Mouse (Mus musculus) forebrain, embryonic 13.5 days (tissue): ENCODE data around the gene Cyba. TPM values are rescaled to one million over a fixed set of nuclear protein-coding genes. Genes with fewer than 3 reads are reported as not detected.

Experiments
- ATAC-seq: fragments of 200-750 bp; cut with Nextera tagmentation; 2 replicates; pipeline ENCODE4 v1.8.0; 2017
- H3K27ac ChIP-seq: fragments of 300-500 bp; sonication (generic); 2 replicates; pipeline ENCODE4 v1.5.1; 2015; ENCODE audit warnings: inconsistent platforms, mild to moderate bottlenecking, moderate library complexity
- H3K27me3 ChIP-seq: fragments of 300-500 bp; sonication (generic); 2 replicates; pipeline ENCODE4 v1.6.1; 2015; ENCODE audit warnings: mild to moderate bottlenecking, inconsistent platforms
- H3K36me3 ChIP-seq: fragments of 300-500 bp; sonication (generic); 2 replicates; pipeline ENCODE4 v1.6.1; 2015; ENCODE audit warnings: mild to moderate bottlenecking, inconsistent platforms; ENCODE audit not compliant: poor library complexity, severe bottlenecking
- H3K4me1 ChIP-seq: fragments of 300-500 bp; sonication (generic); 2 replicates; pipeline ENCODE4 v1.6.1; 2015; ENCODE audit warnings: inconsistent platforms
- H3K4me2 ChIP-seq: fragments of 300-500 bp; sonication (generic); 2 replicates; pipeline ENCODE4 v1.6.1; 2015; ENCODE audit warnings: inconsistent platforms, mild to moderate bottlenecking, moderate library complexity
- H3K4me3 ChIP-seq: fragments of 300-500 bp; sonication (generic); 2 replicates; pipeline ENCODE4 v1.5.1; 2015; ENCODE audit warnings: mild to moderate bottlenecking, inconsistent platforms
- H3K9ac ChIP-seq: fragments of 300-500 bp; sonication (generic); 2 replicates; pipeline ENCODE4 v1.6.1; 2015; ENCODE audit warnings: mild to moderate bottlenecking, inconsistent platforms
- H3K9me3 ChIP-seq: fragments of 300-500 bp; sonication (generic); replicated peaks from 2 replicates; pipeline ENCODE4 v1.6.1; 2016; ENCODE audit warnings: inconsistent platforms
- WGBS: fragments of 180-500 bp; shearing (Covaris S2); methylation state at CpG from one replicate; pipeline ENCODE4 v1.1.7; 2015; 5-methylcytosine and 5-hydroxymethylcytosine counted together
- polyA plus RNA-seq: library from polyadenylated mRNA; unstranded; fragments of >200 nt; fragmentation: Nextera tagmentation; extraction: Ambion mirVana; gene quantifications from 2 replicates; pipeline ENCODE4 v1.2.1, GENCODE M21; 2015

Cyba gene
- 28.8 and 33.9 TPM in 2 replicates for polyA plus RNA-seq

DNA sequence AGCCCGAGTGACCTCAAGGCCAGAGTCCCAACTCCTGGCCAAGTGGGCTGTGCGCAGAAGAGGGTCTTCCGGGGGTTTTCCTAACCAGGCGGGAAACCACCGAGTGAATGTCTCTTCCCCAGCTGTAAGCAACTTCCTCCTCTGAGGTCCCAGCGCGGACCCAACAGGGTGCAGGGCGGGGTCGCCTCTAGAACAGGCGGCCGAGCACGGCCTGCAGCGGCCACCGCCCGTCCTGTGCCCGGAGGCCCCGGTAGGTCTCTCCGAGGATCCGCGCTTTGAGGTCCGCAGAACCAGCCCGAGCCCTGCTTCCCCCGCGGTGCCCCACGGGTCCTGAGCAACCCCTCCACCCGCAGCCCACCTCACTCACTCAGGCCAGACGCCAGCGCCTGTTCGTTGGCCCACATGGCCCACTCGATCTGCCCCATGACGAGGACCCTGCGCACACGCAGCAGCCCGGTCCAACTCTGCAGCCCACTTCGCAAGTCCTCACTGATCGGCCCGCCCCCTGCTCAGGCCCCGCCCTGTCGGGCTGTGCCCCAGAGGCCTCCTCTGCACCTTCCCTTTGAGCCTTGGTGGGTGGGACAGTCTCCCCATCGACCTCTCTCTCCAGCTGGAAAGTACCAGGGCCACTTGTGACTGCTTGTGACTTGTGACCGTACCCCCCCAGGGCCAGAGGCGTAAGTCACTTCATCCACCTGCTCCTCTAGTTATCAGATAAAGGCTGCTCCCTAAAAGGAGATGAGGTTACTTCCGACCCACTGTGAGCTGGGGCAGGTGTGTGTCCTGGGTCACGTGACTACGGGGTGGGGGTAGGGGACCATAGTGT lies at the start of gene Cyba:
Gene Cyba (minus strand): TSS at position 488 of the 826 bp plus-strand sequence.
- Histone ChIP-seq H3K9ac (peak within 1 kb of the TSS; percentile 64), H3K36me3 (peaks cover 44% of the 10 kb centered on the region), H3K4me2 (peak within 1 kb of the TSS; percentile 77), H3K4me1 (peaks cover 16% of the 10 kb centered on the region), H3K27me3 (no peaks in the 10 kb centered on the region; the same call in 1 of the 2 replicates), H3K9me3 (peaks cover 5% of the 10 kb centered on the region; the same call in 1 of the 2 replicates), H3K27ac (no peak within 1 kb of the TSS), H3K4me3 (peak within 1 kb of the TSS; percentile 40)
- WGBS, result 5% methylated on average over 45 of the region's 45 CpGs
- ATAC-seq, result peak; percentile 87

DNA sequence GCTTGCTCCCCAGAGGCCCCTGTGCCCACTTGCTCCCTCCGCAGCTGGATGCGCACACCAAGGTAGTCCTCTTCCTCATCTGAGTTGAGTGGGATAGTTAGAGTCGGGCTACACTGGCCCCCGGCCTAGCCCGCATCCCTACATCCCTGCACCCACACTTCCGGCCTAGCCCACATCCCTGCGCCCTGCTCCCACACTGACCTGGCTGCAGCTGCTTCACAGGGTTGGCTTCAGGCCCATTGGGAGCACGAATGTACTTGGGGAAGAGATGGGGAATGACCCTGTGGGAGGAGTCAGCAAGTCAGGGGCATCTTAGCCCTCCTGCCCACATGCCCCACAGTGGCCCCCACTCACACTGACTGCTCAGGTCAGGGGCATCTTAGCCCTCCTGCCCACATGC lies 49.7 kb upstream of the Cyba start:
- no peak overlapping the region for H3K27ac ChIP-seq
- H3K36me3 ChIP-seq, result peaks cover 75% of the 10 kb centered on the region
- 95% methylated on average over 8 of the region's 8 CpGs for WGBS
- H3K4me1 ChIP-seq, result no peaks in the 10 kb centered on the region
- H3K4me2 ChIP-seq, result no peak overlapping the region
- ATAC-seq, result no peak
- no peaks in the 10 kb centered on the region for H3K27me3 ChIP-seq
- H3K9me3 ChIP-seq, result no peaks in the 10 kb centered on the region
- no peak overlapping the region for H3K9ac ChIP-seq
- no peak overlapping the region for H3K4me3 ChIP-seq

DNA sequence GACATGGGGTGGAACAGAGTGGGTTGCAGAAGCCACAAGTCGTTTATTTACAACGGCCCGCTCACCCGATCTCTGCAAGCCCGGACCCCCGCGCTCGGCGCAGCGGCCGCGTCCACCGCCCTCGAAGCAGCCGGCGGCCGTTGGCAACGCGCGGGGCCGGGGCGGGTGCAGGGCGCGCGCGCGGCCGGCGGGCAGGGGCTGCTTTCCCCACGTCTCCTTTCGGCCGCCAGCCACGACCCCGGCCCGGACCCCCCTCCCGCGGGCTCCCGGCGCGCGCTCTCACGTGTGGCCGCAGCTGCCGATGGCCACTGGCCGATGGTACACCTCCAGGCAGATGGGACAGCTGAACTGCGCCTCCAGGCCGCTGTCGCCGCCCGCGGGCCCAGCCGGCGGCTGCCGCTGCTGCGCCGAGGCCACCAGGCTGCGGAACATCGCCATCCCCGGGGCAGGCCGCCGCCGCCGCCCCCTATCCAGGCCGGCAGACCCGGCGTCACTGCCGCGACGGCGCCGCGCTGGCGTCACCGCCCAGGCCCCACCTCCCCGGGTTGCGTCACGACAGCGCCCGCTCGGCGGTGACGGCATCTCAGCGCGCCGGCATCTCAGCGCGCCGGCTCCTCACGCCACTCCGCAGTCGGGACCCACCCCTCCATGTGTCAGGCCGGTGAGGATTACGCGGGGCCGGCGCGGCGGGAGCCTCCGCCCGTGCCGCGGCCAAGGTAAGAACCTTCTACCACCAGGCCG lies 43.0 kb upstream of the Cyba start, which contains the start of the genes Rnf166 and Ctu2:
Gene Rnf166 (minus strand): TSS at position 485 of the 741 bp plus-strand sequence.
Gene Ctu2 (plus strand): TSS at position 564 of the 741 bp plus-strand sequence.
- Histone ChIP-seq H3K4me1 (peaks cover 24% of the 10 kb centered on the region), H3K9ac (peak within 1 kb of the TSS; percentile 94), H3K36me3 (peaks cover 52% of the 10 kb centered on the region), H3K27me3 (no peaks in the 10 kb centered on the region), H3K27ac (peak within 1 kb of the TSS; percentile 70), H3K4me2 (peak within 1 kb of the TSS; percentile 98), H3K4me3 (peak within 1 kb of the TSS; percentile 99), H3K9me3 (no peaks in the 10 kb centered on the region)
- peak; percentile 97 for ATAC-seq
- under 1% methylated on average over 99 of the region's 103 CpGs for WGBS

DNA sequence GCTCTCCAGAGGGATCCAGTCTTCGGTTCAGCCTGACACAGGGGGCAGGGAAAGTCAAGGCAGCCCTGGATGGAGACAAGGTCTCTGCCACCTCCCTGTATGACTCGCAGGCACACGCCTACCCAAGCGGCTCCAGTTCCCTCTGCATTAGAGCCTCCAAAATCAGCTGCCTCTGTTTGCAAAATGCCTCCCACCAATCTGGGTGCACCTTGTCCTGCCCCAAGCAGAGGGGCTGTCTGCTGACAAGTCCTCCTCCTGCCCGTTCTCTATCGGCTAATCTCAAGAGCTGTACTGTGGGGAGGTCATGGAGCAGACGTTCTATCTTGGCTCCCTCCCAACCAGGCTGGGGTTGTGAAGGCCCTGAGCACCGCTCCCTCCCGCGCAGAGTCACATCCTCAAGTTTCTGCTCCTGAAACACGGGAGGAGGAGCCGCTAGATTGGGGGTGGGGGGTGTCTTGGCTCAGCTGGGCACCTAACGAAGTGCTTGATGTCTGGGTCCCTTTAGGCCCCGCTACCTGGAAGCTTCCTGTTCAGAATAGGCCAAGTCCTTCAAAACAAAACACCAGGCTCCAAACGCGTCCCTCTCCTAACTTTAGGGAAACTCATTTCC lies 42.3 kb upstream of the Cyba start:
- peak overlapping the region; percentile 99 for H3K4me3 ChIP-seq
- H3K27ac ChIP-seq, result peak overlapping the region; percentile 70; the same call in 1 of the 2 replicates
- H3K4me2 ChIP-seq, result peak overlapping the region; percentile 98
- 14% methylated on average over 16 of the region's 16 CpGs for WGBS
- H3K27me3 ChIP-seq, result no peaks in the 10 kb centered on the region
- peaks cover 24% of the 10 kb centered on the region for H3K4me1 ChIP-seq
- peaks cover 52% of the 10 kb centered on the region for H3K36me3 ChIP-seq
- ATAC-seq, result 0 out of 2 replicates have a peak, but pooled peaks have one; percentile 9
- H3K9ac ChIP-seq, result peak overlapping the region; percentile 94
- no peaks in the 10 kb centered on the region for H3K9me3 ChIP-seq

DNA sequence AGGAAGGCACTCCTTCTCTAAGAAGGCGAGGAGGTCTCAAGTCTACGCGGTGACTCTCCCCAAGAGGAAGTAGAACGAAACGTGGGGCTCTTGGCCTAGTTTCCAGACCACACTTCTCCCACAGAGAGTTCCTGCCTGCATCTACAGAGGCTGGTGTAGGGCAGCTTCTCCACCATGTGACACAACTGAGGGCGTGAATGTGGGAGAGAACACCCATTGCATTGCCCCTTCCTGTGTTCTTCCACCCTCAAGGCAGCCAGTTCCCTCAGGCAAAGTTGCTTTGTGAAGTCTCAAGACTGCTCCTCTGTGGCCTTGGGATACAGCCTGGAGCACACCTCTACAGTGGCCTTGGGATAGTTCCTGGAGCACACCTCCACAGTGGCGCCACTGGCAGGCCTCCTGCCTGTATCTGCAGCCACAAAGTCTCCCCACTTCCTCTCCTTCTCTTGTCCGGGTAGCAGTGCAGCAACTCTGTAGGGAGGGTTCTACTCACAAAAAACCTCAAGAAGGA lies 41.2 kb upstream of the Cyba start:
- Histone ChIP-seq H3K4me2 (no peak overlapping the region), H3K9me3 (no peaks in the 10 kb centered on the region), H3K9ac (no peak overlapping the region), H3K27ac (no peak overlapping the region), H3K4me3 (no peak overlapping the region), H3K27me3 (no peaks in the 10 kb centered on the region), H3K36me3 (peaks cover 47% of the 10 kb centered on the region), H3K4me1 (peaks cover 24% of the 10 kb centered on the region)
- 94% methylated on average over 8 of the region's 8 CpGs for WGBS
- ATAC-seq, result no peak

DNA sequence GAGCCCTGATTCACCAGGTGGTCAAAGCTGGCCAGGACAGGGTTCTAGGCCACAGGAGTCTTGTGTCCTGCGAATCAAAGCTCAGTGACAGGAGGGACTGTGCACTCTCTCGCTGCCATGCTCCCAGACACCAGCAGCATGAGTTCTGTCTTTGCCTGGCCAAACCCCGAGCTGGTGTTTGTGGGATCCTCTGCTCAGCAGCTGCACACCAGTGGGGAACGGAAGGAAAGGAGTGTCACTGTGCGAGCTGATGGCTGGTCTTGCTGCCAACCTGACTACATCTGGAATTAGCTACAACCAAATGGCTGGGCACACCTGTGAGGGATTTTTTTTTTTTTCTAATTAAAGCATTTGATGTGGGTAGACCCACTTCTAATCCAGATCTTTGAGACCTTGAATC lies 38.0 kb upstream of the Cyba start:
- Histone ChIP-seq H3K4me3 (no peak overlapping the region), H3K4me1 (peaks cover 14% of the 10 kb centered on the region), H3K36me3 (peaks cover 63% of the 10 kb centered on the region), H3K9me3 (no peaks in the 10 kb centered on the region), H3K4me2 (no peak overlapping the region), H3K9ac (no peak overlapping the region), H3K27me3 (no peaks in the 10 kb centered on the region), H3K27ac (no peak overlapping the region)
- ATAC-seq, result no peak
- WGBS, result 92% methylated on average over 5 of the region's 5 CpGs

DNA sequence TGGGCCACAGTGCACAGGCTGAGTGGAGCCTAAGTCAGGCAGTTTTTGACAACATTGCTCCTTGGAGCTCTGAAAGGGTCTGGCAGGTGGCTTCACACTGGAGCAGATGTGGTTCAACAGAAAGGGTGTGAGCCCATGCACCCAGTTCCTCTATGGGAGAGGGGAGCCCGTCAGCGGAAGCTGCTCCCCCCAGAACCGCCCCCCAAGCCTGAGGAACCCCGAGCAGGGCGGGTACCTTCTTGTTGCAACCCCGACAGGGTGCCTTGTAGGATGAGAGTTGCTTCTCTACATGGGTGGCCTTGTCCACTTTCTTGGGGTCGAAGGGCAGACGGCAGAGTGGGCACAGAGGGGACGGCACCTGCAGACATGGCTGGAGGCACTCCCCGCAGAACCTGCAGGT lies 37.2 kb upstream of the Cyba start:
- H3K36me3 ChIP-seq, result peaks cover 68% of the 10 kb centered on the region
- H3K9ac ChIP-seq, result no peak overlapping the region
- 81% methylated on average over 10 of the region's 10 CpGs for WGBS
- no peak overlapping the region for H3K27ac ChIP-seq
- no peaks in the 10 kb centered on the region for H3K9me3 ChIP-seq
- no peak for ATAC-seq
- peaks cover 10% of the 10 kb centered on the region for H3K4me1 ChIP-seq
- no peak overlapping the region for H3K4me2 ChIP-seq
- no peak overlapping the region for H3K4me3 ChIP-seq
- no peaks in the 10 kb centered on the region for H3K27me3 ChIP-seq

DNA sequence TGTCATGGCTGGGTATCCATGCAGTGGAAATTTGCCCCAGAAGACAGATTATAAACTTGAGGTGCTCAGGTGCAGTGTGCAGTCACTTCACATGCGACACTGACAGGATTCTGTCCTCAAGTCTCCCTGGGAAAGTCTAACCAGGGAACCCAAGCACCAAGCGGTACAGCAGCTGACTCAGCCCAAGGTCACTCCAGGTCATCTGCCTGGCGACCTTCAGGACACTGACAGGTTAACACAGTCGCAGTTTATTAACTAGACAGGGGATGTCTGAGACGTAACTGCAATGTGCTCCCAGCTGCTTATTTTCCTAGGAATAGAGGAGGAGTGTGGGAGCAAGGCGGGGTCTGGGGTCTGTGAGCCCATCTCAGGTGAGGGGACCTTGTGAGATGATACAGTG lies 36.7 kb upstream of the Cyba start:
- Histone ChIP-seq H3K27ac (no peak overlapping the region), H3K4me1 (peaks cover 5% of the 10 kb centered on the region), H3K4me2 (no peak overlapping the region), H3K36me3 (peaks cover 68% of the 10 kb centered on the region), H3K9ac (no peak overlapping the region), H3K9me3 (no peaks in the 10 kb centered on the region), H3K4me3 (no peak overlapping the region), H3K27me3 (no peaks in the 10 kb centered on the region)
- WGBS, result 82% methylated on average over 6 of the region's 6 CpGs
- no peak for ATAC-seq

DNA sequence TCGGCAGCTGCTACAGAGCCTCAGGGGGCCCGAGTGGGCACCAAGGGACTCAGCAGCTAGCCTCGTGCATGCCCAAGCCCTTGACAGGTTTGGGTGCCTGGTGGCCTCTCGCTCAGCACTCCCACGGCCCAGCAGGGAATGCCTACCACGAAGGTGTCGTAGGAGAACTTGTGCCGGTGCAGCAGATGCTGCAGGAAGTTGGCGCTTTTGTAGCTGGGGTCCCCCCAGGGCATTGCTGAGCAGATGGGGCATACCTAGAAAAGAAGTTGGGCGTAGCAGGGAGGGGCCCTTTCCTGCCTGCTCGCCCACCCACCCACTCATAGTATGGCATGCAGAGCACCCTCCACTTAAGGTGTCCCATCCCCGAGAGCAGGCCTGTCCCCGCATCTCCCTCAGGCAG lies 35.1 kb upstream of the Cyba start:
- Histone ChIP-seq H3K4me2 (no peak overlapping the region), H3K36me3 (peaks cover 55% of the 10 kb centered on the region), H3K27ac (no peak overlapping the region), H3K27me3 (peaks cover 14% of the 10 kb centered on the region), H3K9me3 (no peaks in the 10 kb centered on the region), H3K4me1 (no peaks in the 10 kb centered on the region), H3K4me3 (no peak overlapping the region), H3K9ac (no peak overlapping the region)
- ATAC-seq, result no peak
- 93% methylated on average over 13 of the region's 13 CpGs for WGBS

DNA sequence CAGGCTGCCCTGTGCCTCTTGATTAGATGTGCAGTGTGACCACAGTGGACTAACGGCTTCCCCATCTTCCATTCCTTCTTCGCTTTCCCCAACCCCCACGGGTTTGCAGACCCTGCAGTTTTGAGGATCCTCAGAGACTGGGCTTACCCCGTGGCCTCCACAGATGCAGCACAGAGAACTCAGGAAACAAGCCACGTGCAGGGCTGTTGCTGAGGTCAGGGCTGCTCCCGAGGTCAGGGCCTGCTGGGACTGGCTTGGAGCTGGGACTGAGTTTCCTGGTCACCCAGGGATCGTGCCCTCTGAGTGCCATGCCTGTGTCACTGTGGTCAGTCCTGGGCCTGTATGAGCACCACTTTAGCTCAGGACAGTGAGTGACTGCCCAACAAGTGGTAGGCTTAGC lies 32.3 kb upstream of the Cyba start:
- Histone ChIP-seq H3K36me3 (peaks cover 41% of the 10 kb centered on the region), H3K4me1 (peaks cover 10% of the 10 kb centered on the region), H3K27ac (no peak overlapping the region), H3K4me3 (no peak overlapping the region), H3K9ac (no peak overlapping the region), H3K4me2 (no peak overlapping the region), H3K9me3 (no peaks in the 10 kb centered on the region), H3K27me3 (peaks cover 43% of the 10 kb centered on the region)
- WGBS, result 78% methylated on average over 7 of the region's 7 CpGs
- ATAC-seq, result no peak

DNA sequence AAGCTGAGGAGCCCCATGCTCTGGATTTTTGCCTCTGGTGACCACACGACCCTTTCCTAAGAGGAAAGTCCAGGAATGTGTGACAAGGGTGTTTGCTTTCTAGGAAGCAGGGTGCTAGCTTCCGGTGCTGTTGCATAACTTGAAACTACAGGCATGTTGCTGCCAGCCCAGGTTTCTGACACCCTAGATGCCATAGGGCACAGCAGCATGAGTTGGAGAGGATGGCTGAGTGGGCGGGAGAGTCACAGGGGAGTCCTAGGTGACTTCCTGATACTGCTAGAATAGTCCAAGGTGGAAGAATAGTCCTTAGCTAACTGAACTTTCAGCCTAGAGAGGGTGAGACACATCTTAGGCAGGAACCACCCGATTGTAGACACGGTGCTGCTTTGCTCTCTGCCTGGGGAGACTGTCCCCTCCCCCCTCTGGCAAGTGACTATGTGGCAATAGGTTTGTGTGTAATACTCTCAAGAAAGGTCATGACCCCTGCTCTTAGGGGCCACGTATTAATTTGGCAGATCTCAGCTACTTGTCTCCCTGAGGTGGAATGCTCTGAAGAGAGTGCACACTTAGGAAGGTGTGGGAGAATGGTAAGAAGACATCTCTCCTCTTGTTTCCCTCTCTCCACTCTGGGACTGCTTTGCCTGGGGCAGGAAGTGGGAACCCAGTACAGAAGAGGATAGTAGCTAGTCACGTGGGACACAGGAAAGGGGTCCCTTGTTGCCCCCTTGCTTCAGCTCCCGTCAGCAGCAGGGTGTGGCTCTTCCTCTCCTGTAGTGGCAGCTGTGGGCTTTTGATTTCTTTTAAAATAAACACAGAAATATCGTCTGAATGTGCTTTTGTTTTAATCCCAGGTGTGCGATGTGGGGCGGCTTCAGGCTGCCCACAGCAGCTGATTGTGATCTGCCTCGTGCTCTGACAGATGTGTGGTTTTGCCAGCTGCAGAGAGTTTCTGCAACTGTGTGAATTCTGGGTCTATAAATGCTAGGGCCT lies 31.2 kb upstream of the Cyba start:
- Histone ChIP-seq H3K27ac (no peak overlapping the region), H3K9me3 (no peaks in the 10 kb centered on the region), H3K4me2 (no peak overlapping the region), H3K9ac (no peak overlapping the region), H3K4me3 (no peak overlapping the region), H3K36me3 (peaks cover 36% of the 10 kb centered on the region), H3K27me3 (peaks cover 53% of the 10 kb centered on the region), H3K4me1 (peaks cover 11% of the 10 kb centered on the region)
- ATAC-seq, result no peak
- 71% methylated on average over 12 of the region's 12 CpGs for WGBS
